Mouse (Mus musculus): ENCODE measurements at regions not wholly inside any gene's neighbourhood (a gene's known extent, or its start where the extent isn't known, plus 50 kb on each side); places are given as distances from the start of the nearest gene placed in this dataset.
A peak's percentile ranks its signal among the peaks of the same experiment; 100 is the strongest.

DNA sequence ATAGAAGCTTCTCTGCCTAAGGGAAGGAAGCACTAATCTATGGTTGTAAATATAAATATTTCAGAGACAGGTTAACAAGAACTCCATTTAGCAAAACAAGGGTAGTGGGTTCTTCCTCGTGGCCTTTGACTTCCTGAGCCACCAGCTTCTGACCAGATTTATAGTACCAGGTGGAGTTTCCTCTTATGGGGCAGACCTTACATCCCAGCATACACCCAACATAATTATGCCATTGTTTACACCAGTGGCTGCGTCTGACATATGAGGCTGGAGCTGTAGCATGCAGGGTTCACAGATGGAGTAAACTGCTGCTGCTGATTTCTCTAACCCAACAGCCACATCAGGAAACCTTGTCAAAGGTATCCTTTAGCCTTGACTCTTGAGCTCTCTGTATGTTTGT is 75.5 kb downstream of the Trib2 start:
- Histone ChIP-seq H3K27ac (replicated peaks; ENCODE audit: insufficient read depth, low read depth, low read length) (no peak overlapping the region), H3K27me3 (ENCODE audit: control insufficient read depth, insufficient read depth, low read length) (no peaks in the 10 kb centered on the region), H3K9ac (ENCODE audit: low read depth, low read length) (no peak overlapping the region), H3K79me2 (ENCODE audit: control insufficient read depth, insufficient read depth, low read length) (no peaks in the 10 kb centered on the region), H3K36me3 (ENCODE audit: control insufficient read depth, insufficient read depth, low read length) (no peaks in the 10 kb centered on the region), H3K4me3 (ENCODE audit: insufficient read depth, low read depth, low read length) (no peak overlapping the region), H3K4me1 (ENCODE audit: control insufficient read depth, insufficient read depth, low read length) (no peaks in the 10 kb centered on the region)
- WGBS: 66% methylated on average over 2 of the region's 2 CpGs
- DNase-seq (ENCODE audit: extremely low read depth, low read depth, low spot score): no peak
- TF ChIP-seq POLR2A (IDR thresholded peaks at IDR 0.05; ENCODE audit: extremely low read depth, insufficient read depth, low read length) (no peak), CTCF (IDR thresholded peaks at IDR 0.05; ENCODE audit: low read depth, low read length) (no peak)

DNA sequence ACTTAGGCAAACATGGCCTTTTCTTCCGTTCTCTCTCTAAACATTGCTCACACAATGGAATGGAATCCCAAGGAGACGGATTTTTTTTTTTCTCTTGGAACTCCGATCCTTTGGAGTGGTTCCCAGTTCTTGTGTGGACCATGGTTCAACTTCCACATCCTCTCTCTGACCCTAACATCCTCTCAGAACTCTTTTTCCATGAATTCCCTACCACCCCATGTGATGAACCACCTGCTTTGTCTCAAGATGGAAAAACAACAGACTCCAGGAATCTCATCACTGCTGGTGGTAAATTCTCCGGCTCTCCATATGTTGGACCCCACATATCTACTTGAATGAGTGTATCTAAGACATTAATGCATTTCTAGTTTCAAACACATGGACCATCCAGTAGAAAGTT is 77.7 kb downstream of the Trib2 start:
- no peak overlapping the region for H3K4me3 ChIP-seq (ENCODE audit: insufficient read depth, low read depth, low read length)
- no peak overlapping the region for H3K9ac ChIP-seq (ENCODE audit: low read depth, low read length)
- no peak overlapping the region for H3K27ac ChIP-seq (replicated peaks; ENCODE audit: insufficient read depth, low read depth, low read length)
- WGBS: 63% methylated on average over 4 of the region's 4 CpGs
- no peaks in the 10 kb centered on the region for H3K36me3 ChIP-seq (ENCODE audit: control insufficient read depth, insufficient read depth, low read length)
- no peaks in the 10 kb centered on the region for H3K4me1 ChIP-seq (ENCODE audit: control insufficient read depth, insufficient read depth, low read length)
- no peaks in the 10 kb centered on the region for H3K27me3 ChIP-seq (ENCODE audit: control insufficient read depth, insufficient read depth, low read length)
- peak; percentile 21 for DNase-seq (ENCODE audit: extremely low read depth, low read depth, low spot score)
- H3K79me2 ChIP-seq (ENCODE audit: control insufficient read depth, insufficient read depth, low read length): no peaks in the 10 kb centered on the region
- TF ChIP-seq CTCF (IDR thresholded peaks at IDR 0.05; ENCODE audit: low read depth, low read length) (no peak), POLR2A (IDR thresholded peaks at IDR 0.05; ENCODE audit: extremely low read depth, insufficient read depth, low read length) (no peak)

DNA sequence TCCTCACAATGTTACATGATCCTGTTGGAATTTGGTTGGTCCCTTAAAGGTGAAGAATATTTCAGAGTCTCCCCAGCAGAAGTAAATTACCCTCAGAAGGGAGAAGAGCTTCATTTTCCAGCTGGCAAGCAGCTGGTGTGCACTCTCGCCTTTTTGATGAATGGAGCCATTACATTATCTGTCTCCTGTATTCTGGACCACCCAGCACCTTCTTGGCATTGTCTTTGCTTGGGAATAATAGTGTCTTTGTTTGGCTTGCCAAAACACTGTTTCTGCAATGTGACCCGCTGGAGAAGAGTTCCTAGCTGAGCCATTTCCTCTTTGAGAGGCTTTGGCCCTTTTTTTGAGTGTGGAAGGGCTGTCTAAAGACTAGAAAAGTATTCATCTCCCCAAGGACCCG is 85.5 kb downstream of the Trib2 start:
- 84% methylated on average over 3 of the region's 3 CpGs for WGBS
- H3K36me3 ChIP-seq (ENCODE audit: control insufficient read depth, insufficient read depth, low read length): no peaks in the 10 kb centered on the region
- no peak for DNase-seq (ENCODE audit: extremely low read depth, low read depth, low spot score)

DNA sequence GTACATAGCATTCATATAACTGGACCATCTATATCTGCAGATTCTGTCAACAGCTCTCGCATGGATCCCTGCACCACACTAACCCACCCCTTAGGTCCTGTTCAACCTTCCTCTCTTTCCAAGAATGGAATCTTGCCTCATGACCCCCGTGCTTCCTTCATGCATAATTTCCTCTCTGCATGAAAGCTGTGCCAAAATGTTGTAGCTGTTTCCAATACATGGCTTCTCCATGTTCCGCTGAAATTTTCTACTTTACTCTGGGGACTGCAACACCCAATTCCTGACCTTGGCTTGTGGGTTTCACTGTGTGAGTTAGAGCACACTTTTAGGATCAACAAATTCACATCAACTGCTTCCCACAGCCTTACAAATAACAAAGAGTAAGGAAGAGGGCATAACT is 87.0 kb downstream of the Trib2 start:
- Histone ChIP-seq H3K36me3 (ENCODE audit: control insufficient read depth, insufficient read depth, low read length) (no peaks in the 10 kb centered on the region), H3K27ac (replicated peaks; ENCODE audit: insufficient read depth, low read depth, low read length) (no peak overlapping the region), H3K4me1 (ENCODE audit: control insufficient read depth, insufficient read depth, low read length) (no peaks in the 10 kb centered on the region), H3K4me3 (ENCODE audit: insufficient read depth, low read depth, low read length) (no peak overlapping the region), H3K27me3 (ENCODE audit: control insufficient read depth, insufficient read depth, low read length) (no peaks in the 10 kb centered on the region), H3K9ac (ENCODE audit: low read depth, low read length) (no peak overlapping the region), H3K79me2 (ENCODE audit: control insufficient read depth, insufficient read depth, low read length) (no peaks in the 10 kb centered on the region)
- 64% methylated on average over 3 of the region's 3 CpGs for WGBS
- DNase-seq (ENCODE audit: extremely low read depth, low read depth, low spot score): no peak
- TF ChIP-seq CTCF (IDR thresholded peaks at IDR 0.05; ENCODE audit: low read depth, low read length) (no peak), POLR2A (IDR thresholded peaks at IDR 0.05; ENCODE audit: extremely low read depth, insufficient read depth, low read length) (no peak)

More for the DNA sequence above, 85.5 kb downstream of the Trib2 start:
- no peak overlapping the region for H3K4me3 ChIP-seq (ENCODE audit: insufficient read depth, low read depth, low read length)
- H3K27me3 ChIP-seq (ENCODE audit: control insufficient read depth, insufficient read depth, low read length): no peaks in the 10 kb centered on the region
- H3K79me2 ChIP-seq (ENCODE audit: control insufficient read depth, insufficient read depth, low read length): no peaks in the 10 kb centered on the region
- TF ChIP-seq CTCF (IDR thresholded peaks at IDR 0.05; ENCODE audit: low read depth, low read length) (no peak), POLR2A (IDR thresholded peaks at IDR 0.05; ENCODE audit: extremely low read depth, insufficient read depth, low read length) (no peak)
- no peak overlapping the region for H3K27ac ChIP-seq (replicated peaks; ENCODE audit: insufficient read depth, low read depth, low read length)
- H3K4me1 ChIP-seq (ENCODE audit: control insufficient read depth, insufficient read depth, low read length): no peaks in the 10 kb centered on the region
- no peak overlapping the region for H3K9ac ChIP-seq (ENCODE audit: low read depth, low read length)

DNA sequence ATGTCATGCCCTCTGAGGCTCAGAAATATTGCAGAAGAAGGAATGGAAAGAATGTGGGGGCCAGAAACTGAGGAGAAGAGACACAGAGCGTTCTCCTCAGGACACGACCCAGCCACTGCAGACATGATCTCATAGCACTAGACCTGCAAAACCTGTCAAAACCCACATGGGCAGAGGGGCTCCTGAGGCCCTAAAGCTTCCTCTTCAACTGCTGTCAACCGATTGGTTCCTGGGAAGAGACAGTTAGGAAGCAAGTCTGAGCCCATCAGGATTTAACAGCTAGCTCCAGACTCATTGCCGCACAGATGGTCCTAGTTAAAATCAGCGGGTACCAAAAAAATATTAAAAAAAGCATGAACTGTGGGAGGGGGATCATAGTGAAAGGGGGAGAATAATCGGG is 93.2 kb downstream of the Trib2 start:
- Histone ChIP-seq H3K4me1 (ENCODE audit: control insufficient read depth, insufficient read depth, low read length) (no peaks in the 10 kb centered on the region; the same call in 1 of the 2 replicates), H3K36me3 (ENCODE audit: control insufficient read depth, insufficient read depth, low read length) (no peaks in the 10 kb centered on the region), H3K4me3 (ENCODE audit: insufficient read depth, low read depth, low read length) (no peak overlapping the region), H3K27ac (replicated peaks; ENCODE audit: insufficient read depth, low read depth, low read length) (no peak overlapping the region), H3K27me3 (ENCODE audit: control insufficient read depth, insufficient read depth, low read length) (no peaks in the 10 kb centered on the region), H3K9ac (ENCODE audit: low read depth, low read length) (no peak overlapping the region), H3K79me2 (ENCODE audit: control insufficient read depth, insufficient read depth, low read length) (no peaks in the 10 kb centered on the region)
- TF ChIP-seq POLR2A (IDR thresholded peaks at IDR 0.05; ENCODE audit: extremely low read depth, insufficient read depth, low read length) (no peak), CTCF (IDR thresholded peaks at IDR 0.05; ENCODE audit: low read depth, low read length) (no peak)
- WGBS: 93% methylated on average over 6 of the region's 6 CpGs
- no peak for DNase-seq (ENCODE audit: extremely low read depth, low read depth, low spot score)

DNA sequence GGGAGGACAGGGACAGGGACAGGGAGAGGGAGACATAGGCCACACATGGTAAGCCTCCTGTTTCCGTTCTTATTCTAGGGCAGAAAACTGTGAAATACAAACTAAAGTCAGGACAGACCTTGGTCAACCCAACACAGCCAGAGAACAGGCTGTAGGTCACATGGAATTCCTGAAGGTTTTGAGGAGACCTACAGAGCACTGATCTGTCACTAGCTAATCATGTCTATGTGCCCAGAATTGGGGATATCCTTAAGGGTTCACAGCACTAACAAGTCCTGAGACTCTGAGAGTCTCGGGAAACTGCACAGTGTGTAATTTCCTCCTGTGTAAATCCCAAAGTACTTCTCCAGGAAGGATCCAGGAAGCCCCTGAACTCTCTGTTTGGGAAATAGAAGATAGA is 94.6 kb downstream of the Trib2 start:
- 85% methylated on average over 2 of the region's 2 CpGs for WGBS
- H3K27ac ChIP-seq (replicated peaks; ENCODE audit: insufficient read depth, low read depth, low read length): no peak overlapping the region
- no peak overlapping the region for H3K9ac ChIP-seq (ENCODE audit: low read depth, low read length)
- no peaks in the 10 kb centered on the region for H3K27me3 ChIP-seq (ENCODE audit: control insufficient read depth, insufficient read depth, low read length)
- TF ChIP-seq CTCF (IDR thresholded peaks at IDR 0.05; ENCODE audit: low read depth, low read length) (no peak), POLR2A (IDR thresholded peaks at IDR 0.05; ENCODE audit: extremely low read depth, insufficient read depth, low read length) (no peak)
- H3K79me2 ChIP-seq (ENCODE audit: control insufficient read depth, insufficient read depth, low read length): no peaks in the 10 kb centered on the region
- no peaks in the 10 kb centered on the region; the same call in 1 of the 2 replicates for H3K4me1 ChIP-seq (ENCODE audit: control insufficient read depth, insufficient read depth, low read length)
- DNase-seq (ENCODE audit: extremely low read depth, low read depth, low spot score): no peak
- no peak overlapping the region for H3K4me3 ChIP-seq (ENCODE audit: insufficient read depth, low read depth, low read length)
- H3K36me3 ChIP-seq (ENCODE audit: control insufficient read depth, insufficient read depth, low read length): no peaks in the 10 kb centered on the region

All from liver, adult 2 months (tissue).